ENCODE assay signal across 10 mouse cellular contexts in the genomic region with DNA sequence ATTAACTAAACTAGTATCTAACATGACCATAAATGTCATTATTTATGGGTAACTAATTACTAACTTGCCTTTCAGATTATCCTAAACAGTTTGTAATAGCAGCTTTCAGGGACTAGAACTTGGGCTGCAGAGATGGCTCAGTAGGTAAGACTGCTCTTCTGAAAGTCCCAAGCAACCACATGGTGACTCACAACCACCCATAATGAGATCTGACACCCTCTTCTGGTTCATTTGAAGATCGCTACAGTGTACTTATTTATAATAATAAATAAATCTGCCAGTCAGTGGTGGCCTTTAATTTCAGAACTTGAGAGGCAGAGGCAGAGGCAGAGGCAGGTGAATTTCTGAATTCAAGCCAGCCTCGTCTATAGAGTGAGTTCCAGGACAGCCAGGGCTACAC. TPM values are rescaled to one million over a fixed set of nuclear protein-coding genes. Genes with fewer than 3 reads are reported as not detected.
DNase-seq lines count a peak whose midpoint lies in the region; ATAC-seq and TF ChIP-seq lines count a peak whose summit lies in the region.
"Had no signal": no experiment of that assay in that cellular context is flagged by ENCODE, and none has a peak within 500 bp of the region (broad histone marks: within the 10 kb centered on the region; RNA-seq: fewer than 3 reads in every experiment).

No protein-coding gene starts in this region.

- no peak overlapping the region for H3K4me2 ChIP-seq in kidney, postnatal 0 days (ENCODE audit: low read length)
- peak overlapping the region; percentile 96 for H3K4me2 ChIP-seq in hindbrain, embryonic 14.5 days (replicated peaks)
- H3K4me2 ChIP-seq in midbrain, embryonic 14.5 days (ENCODE audit: low read length), result peak overlapping the region; percentile 88

- H3K36me3 ChIP-seq in kidney, postnatal 0 days (ENCODE audit: insufficient read depth, low read length), result peaks cover 24% of the 10 kb centered on the region
- H3K36me3 ChIP-seq in hindbrain, embryonic 14.5 days (replicated peaks; ENCODE audit: control insufficient read depth, insufficient read depth), result peaks cover 26% of the 10 kb centered on the region
- H3K36me3 ChIP-seq in midbrain, embryonic 14.5 days (ENCODE audit: control insufficient read depth, insufficient read depth, low read length), result peaks cover 28% of the 10 kb centered on the region

- H3K27ac ChIP-seq in kidney, postnatal 0 days, result no peak overlapping the region
- H3K27ac ChIP-seq in hindbrain, embryonic 14.5 days, result no peak overlapping the region
- no peak overlapping the region for H3K27ac ChIP-seq in midbrain, embryonic 14.5 days (replicated peaks; ENCODE audit: low read depth, low read length)

- no peak for ATAC-seq in kidney, postnatal 0 days (replicated peaks; ENCODE audit: low FRiP score, low read depth)
- ATAC-seq in hindbrain, embryonic 14.5 days (ENCODE audit: low FRiP score), result no peak
- ATAC-seq in midbrain, embryonic 14.5 days (ENCODE audit: low FRiP score, low TSS enrichment), result no peak

- 34% methylated on average over 2 of the region's 2 CpGs for WGBS in kidney, postnatal 0 days
- 63% methylated on average over 2 of the region's 2 CpGs for WGBS in hindbrain, embryonic 14.5 days
- 61% methylated on average over 2 of the region's 2 CpGs for WGBS in midbrain, embryonic 14.5 days

- peak; percentile 39 for TF ChIP-seq CTCF in kidney, postnatal 0 days (IDR thresholded peaks at IDR 0.05; ENCODE audit: low read depth)

- no peaks in the 10 kb centered on the region for H3K9me3 ChIP-seq in kidney, postnatal 0 days (replicated peaks; ENCODE audit: low read length)
- H3K9me3 ChIP-seq in hindbrain, embryonic 14.5 days (ENCODE audit: control insufficient read depth, low read length), result no peaks in the 10 kb centered on the region
- H3K9me3 ChIP-seq in midbrain, embryonic 14.5 days (ENCODE audit: control insufficient read depth, low read length), result no peaks in the 10 kb centered on the region

- H3K4me1 ChIP-seq in kidney, postnatal 0 days (replicated peaks; ENCODE audit: insufficient read depth, low read length), result no peaks in the 10 kb centered on the region
- H3K4me1 ChIP-seq in hindbrain, embryonic 14.5 days (replicated peaks; ENCODE audit: control insufficient read depth, insufficient read depth, low read length), result peaks cover 13% of the 10 kb centered on the region
- peaks cover 9% of the 10 kb centered on the region for H3K4me1 ChIP-seq in midbrain, embryonic 14.5 days (ENCODE audit: control insufficient read depth, insufficient read depth, low read length)

- H3K9ac ChIP-seq in kidney, postnatal 0 days (ENCODE audit: low read depth, low read length), result no peak overlapping the region
- H3K9ac ChIP-seq in hindbrain, embryonic 14.5 days, result no peak overlapping the region
- no peak overlapping the region for H3K9ac ChIP-seq in midbrain, embryonic 14.5 days (replicated peaks; ENCODE audit: low read length)

- DNase-seq in kidney, postnatal 0 days (ENCODE audit: low spot score), result peak; percentile 17
- no peak for DNase-seq in kidney, adult 8-10 months
- DNase-seq in NIH3T3 (ENCODE audit: low read depth), result peak; percentile 66
- no peak for DNase-seq in hindbrain, embryonic 14.5 days (ENCODE audit: low spot score)
- DNase-seq in midbrain, embryonic 14.5 days, result no peak
- no peak for DNase-seq in thymus, postnatal 10 days (ENCODE audit: low spot score in 2 of 2)
- no peak for DNase-seq in frontal cortex, postnatal 25 days (ENCODE audit: low spot score in 2 of 2)
- DNase-seq in embryo, embryonic 11 days, result no peak
- DNase-seq: cerebellum, adult 11-12 months; heart, adult 11 months had no signal

- no peak overlapping the region for H3K4me3 ChIP-seq in kidney, postnatal 0 days (replicated peaks; ENCODE audit: low read depth, low read length)
- no peak overlapping the region for H3K4me3 ChIP-seq in hindbrain, embryonic 14.5 days (replicated peaks; ENCODE audit: low read length)
- H3K4me3 ChIP-seq in midbrain, embryonic 14.5 days (replicated peaks; ENCODE audit: low read depth, low read length), result no peak overlapping the region

- H3K27me3 ChIP-seq in kidney, postnatal 0 days (ENCODE audit: insufficient read depth, low read length), result no peaks in the 10 kb centered on the region
- no peaks in the 10 kb centered on the region for H3K27me3 ChIP-seq in hindbrain, embryonic 14.5 days (ENCODE audit: control insufficient read depth, insufficient read depth, low read length)
- H3K27me3 ChIP-seq in midbrain, embryonic 14.5 days (ENCODE audit: control insufficient read depth, insufficient read depth, low read length), result no peaks in the 10 kb centered on the region

RNA-seq across cellular contexts. Expression of a gene that starts 1.1 kb away (rescaled TPM):
- polyA plus RNA-seq in kidney, postnatal 0 days (2015; fragmentation: Nextera tagmentation; extraction: Ambion mirVana), result 287 and 307 TPM in 2 replicates
- 237 and 243 TPM in 2 replicates for polyA plus RNA-seq in hindbrain, embryonic 14.5 days (2014; fragmentation: Nextera tagmentation; extraction: Ambion mirVana)
- 232 and 271 TPM in 2 replicates for polyA plus RNA-seq in midbrain, embryonic 14.5 days (2014; fragmentation: Nextera tagmentation; extraction: Ambion mirVana)

RNA-seq across cellular contexts. Expression of a gene that starts 17.3 kb away (rescaled TPM):
- polyA plus RNA-seq in kidney, postnatal 0 days (2015; fragmentation: Nextera tagmentation; extraction: Ambion mirVana), result 5.7 and 6.1 TPM in 2 replicates
- polyA plus RNA-seq in hindbrain, embryonic 14.5 days (2014; fragmentation: Nextera tagmentation; extraction: Ambion mirVana), result 0.97 and 1.1 TPM in 2 replicates
- 0.57 TPM in 2 replicates for polyA plus RNA-seq in midbrain, embryonic 14.5 days (2014; fragmentation: Nextera tagmentation; extraction: Ambion mirVana)

RNA-seq across cellular contexts. Expression of a gene that starts 17.5 kb away (rescaled TPM):
- 39.9 and 41.8 TPM in 2 replicates for polyA plus RNA-seq in kidney, postnatal 0 days (2015; fragmentation: Nextera tagmentation; extraction: Ambion mirVana)
- polyA plus RNA-seq in hindbrain, embryonic 14.5 days (2014; fragmentation: Nextera tagmentation; extraction: Ambion mirVana), result 27.4 and 27.6 TPM in 2 replicates
- polyA plus RNA-seq in midbrain, embryonic 14.5 days (2014; fragmentation: Nextera tagmentation; extraction: Ambion mirVana), result 21.9 and 26.7 TPM in 2 replicates

RNA-seq across cellular contexts. Expression of a gene that starts 29.4 kb away (rescaled TPM):
- polyA plus RNA-seq in kidney, postnatal 0 days (2015; fragmentation: Nextera tagmentation; extraction: Ambion mirVana), result 4.4 and 6.0 TPM in 2 replicates
- polyA plus RNA-seq in hindbrain, embryonic 14.5 days (2014; fragmentation: Nextera tagmentation; extraction: Ambion mirVana), result 4.1 and 4.3 TPM in 2 replicates
- 1.2 and 2.4 TPM in 2 replicates for polyA plus RNA-seq in midbrain, embryonic 14.5 days (2014; fragmentation: Nextera tagmentation; extraction: Ambion mirVana)

Comparison
In these comparisons a context has a peak if more than half of its experiments do, and no peak if none do; other contexts are left out.
1. DNase-seq: peak in kidney, postnatal 0 days (single experiment) and NIH3T3 (single experiment); none in kidney, adult 8-10 months (0 of 2), hindbrain, embryonic 14.5 days (single experiment), midbrain, embryonic 14.5 days (single experiment), thymus, postnatal 10 days (0 of 2), frontal cortex, postnatal 25 days (0 of 2) and embryo, embryonic 11 days (single experiment).